Mouse (Mus musculus) olfactory bulb, adult 2 months (tissue): Measurements from ENCODE around the gene Abca4. TPM values are rescaled to one million over a fixed set of nuclear protein-coding genes. Genes with fewer than 3 reads are reported as not detected.
A peak's percentile ranks its signal among the peaks of the same experiment; 100 is the strongest.
"Not testable (repeated sequence)": the region's sequence is repeated elsewhere in the genome, so short reads cannot be mapped to it uniquely, and the experiment has no call there.

Source experiments
- H3K27ac ChIP-seq: fragments of 200-500 bp; 2 replicates; pipeline ENCODE4 v1.5.1; 2012; ENCODE audit warnings: low read depth, low read length; ENCODE audit not compliant: insufficient read depth
- H3K4me1 ChIP-seq: fragments of 200-500 bp; 2 replicates; pipeline ENCODE4 v1.6.1; 2012; ENCODE audit warnings: low read length; ENCODE audit not compliant: control insufficient read depth, insufficient read depth
- H3K4me3 ChIP-seq: fragments of 200-500 bp; 2 replicates; pipeline ENCODE4 v1.5.1; 2012; ENCODE audit warnings: mild to moderate bottlenecking, low read depth, low read length, moderate library complexity; ENCODE audit not compliant: insufficient read depth
- CTCF ChIP-seq: fragments of 200-500 bp; IDR thresholded peaks from 2 replicates; pipeline ENCODE4 v1.5.1; 2012; ENCODE audit warnings: low read depth, mild to moderate bottlenecking, low read length, moderate library complexity; ENCODE audit not compliant: insufficient read depth
- POLR2A ChIP-seq: fragments of 200-500 bp; IDR thresholded peaks from 2 replicates; pipeline ENCODE4 v1.6.1; 2012; ENCODE audit warnings: mild to moderate bottlenecking, low read depth, low read length, moderate library complexity; ENCODE audit not compliant: insufficient read depth
- WGBS: fragments of 180-500 bp; shearing (Covaris S2); methylation state at CpG from one replicate; pipeline ENCODE4 v1.1.7; 2018; 5-methylcytosine and 5-hydroxymethylcytosine counted together
- polyA plus RNA-seq: library from polyadenylated mRNA; stranded (reverse); fragments of >200 nt; gene quantifications from 2 replicates; pipeline ENCODE4 v1.2.4, GENCODE M21; 2012; ENCODE audit warnings: low replicate concordance; ENCODE audit not compliant: missing spikeins, insufficient read depth, insufficient read length

The Abca4 gene
- polyA plus RNA-seq, 1 experiment, result not detected

DNA sequence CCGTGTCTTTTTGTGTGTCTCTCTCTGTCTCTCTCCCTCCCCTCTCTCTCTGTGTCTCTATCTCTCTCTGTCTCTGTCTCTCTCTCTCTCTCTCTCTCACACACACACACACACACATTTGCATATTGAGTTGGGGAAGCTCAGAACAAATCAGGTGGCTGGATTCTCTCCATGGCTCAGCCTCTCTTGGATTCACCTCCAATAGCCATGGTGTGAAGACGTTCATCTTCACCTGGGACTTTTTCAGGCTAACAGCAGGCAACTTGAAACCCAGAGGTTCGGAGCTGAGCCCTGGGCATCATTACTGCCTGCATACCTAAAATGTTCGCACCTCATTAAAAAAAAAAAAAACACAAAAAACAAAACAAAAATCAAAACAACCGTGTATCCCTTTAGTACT lies 29.4 kb downstream of the Abca4 start:
- Histone ChIP-seq H3K4me3 (no peak overlapping the region), H3K4me1 (peaks cover 14% of the 10 kb centered on the region), H3K27ac (no peak overlapping the region)
- TF ChIP-seq POLR2A, result no peak
- TF ChIP-seq CTCF, result no peak
- 83% methylated on average over 5 of the region's 5 CpGs for WGBS

DNA sequence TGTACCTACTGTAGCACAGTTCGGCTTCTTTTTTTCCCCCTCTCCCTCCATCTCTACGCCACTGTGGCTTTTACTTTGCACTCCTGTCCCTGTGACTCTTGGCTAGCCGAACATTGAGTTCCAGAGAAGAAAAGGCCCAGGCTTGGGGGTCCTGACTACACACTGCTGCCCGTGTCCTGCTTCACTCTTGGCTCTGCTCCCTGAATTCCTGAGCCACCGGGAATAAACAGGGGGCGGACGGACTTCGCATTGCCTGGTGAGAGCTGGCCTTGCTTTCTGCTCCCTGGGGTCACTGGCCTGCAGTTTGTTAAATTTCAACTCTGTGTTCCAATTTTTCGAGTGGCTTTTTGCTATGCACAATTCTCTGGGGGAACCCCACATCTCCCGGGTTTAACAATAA lies 30.1 kb downstream of the Abca4 start:
- peaks cover 14% of the 10 kb centered on the region for H3K4me1 ChIP-seq
- TF ChIP-seq POLR2A (no peak), CTCF (no peak)
- H3K27ac ChIP-seq, result peak overlapping the region; percentile 64
- whole genome bisulfite sequencing, result 42% methylated on average over 10 of the region's 10 CpGs
- no peak overlapping the region for H3K4me3 ChIP-seq

DNA sequence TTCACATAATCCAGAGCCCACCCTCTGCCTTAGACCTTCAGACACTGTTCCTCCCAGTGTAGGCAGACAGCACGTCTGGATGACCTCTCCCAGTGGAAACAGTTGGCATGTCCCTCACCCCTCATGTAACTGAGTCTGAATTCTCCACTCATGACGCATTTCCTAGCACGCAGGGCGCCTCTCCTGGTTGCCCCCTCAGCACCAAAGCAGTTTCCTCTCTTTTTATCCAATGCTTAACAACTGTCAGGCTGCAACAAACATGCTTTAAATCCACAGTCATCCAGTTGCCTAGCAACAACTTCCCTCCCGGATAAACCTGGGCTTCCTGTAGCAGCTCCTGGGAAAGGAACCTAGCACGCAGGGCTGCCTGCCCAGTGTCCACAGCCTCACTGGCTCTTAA lies 33.9 kb downstream of the Abca4 start:
- TF ChIP-seq CTCF (no peak), POLR2A (no peak)
- peaks cover 12% of the 10 kb centered on the region for H3K4me1 ChIP-seq
- 50% methylated on average over 6 of the region's 6 CpGs for WGBS
- H3K4me3 ChIP-seq, result no peak overlapping the region
- no peak overlapping the region for H3K27ac ChIP-seq

DNA sequence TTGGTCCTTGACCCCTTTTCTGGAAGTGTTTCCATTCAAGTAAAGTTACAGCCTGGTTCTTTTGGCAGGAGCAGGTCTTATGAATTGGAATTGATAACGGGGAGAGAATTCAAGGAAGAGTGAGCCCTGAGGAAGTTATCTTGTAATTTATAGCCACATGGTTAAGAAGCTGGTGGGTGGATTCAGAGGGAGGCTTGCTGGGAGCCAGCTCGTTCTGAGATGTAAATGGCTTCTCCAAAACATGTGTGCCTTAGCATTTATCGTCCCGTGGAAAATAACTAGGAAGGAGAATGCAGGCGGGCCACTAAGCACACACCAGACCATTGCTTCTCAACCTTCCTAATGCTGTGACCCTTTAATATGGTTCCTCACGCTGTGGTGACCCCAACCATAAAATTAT lies 34.9 kb downstream of the Abca4 start:
- Histone ChIP-seq H3K4me3 (no peak overlapping the region), H3K4me1 (peaks cover 8% of the 10 kb centered on the region), H3K27ac (no peak overlapping the region)
- TF ChIP-seq POLR2A (no peak), CTCF (no peak)
- 56% methylated on average over 6 of the region's 6 CpGs for WGBS

DNA sequence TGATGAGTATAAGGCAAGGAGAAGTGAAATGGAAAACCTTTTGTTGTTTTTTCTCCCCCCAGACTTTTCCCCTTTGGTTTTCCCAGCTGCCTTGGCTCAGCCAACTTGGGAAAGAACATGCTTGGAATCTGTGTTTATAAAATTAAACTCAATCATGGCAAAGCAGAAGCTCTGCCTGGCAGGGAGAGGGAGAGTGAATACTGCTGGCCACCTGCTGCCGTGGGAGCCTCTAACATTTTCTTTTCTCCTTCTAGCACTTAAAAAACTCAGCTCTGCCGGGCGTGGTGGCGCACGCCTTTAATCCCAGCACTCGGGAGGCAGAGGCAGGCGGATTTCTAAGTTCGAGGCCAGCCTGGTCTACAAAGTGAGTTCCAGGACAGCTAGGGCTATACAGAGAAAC lies 37.4 kb downstream of the Abca4 start:
- WGBS, result 85% methylated on average over 8 of the region's 8 CpGs
- H3K27ac ChIP-seq, H3K4me1 ChIP-seq, H3K4me3 ChIP-seq: not testable (repeated sequence)

DNA sequence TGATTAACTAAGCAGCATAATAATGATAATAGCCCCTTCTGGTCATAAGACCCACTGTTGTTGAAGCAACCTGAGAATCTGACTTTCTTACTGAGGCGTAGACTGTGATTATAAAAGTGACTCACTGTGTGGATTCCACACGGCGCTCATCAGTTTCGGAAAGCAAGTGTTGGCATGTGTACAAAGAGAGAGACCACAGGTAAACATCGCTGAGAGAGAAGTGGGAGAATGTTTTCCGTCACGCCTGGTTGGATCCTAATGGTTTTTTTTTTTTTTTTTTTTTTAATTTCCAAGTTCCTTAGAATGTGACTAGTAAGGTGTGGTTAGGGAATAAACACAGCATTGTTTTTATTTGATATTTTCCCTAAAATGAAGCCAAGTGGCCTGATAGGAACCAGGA lies 38.1 kb downstream of the Abca4 start:
- Histone ChIP-seq H3K4me3 (no peak overlapping the region), H3K27ac (no peak overlapping the region), H3K4me1 (peaks cover 8% of the 10 kb centered on the region)
- 75% methylated on average over 7 of the region's 7 CpGs for WGBS
- no peak for TF ChIP-seq CTCF
- no peak for TF ChIP-seq POLR2A

DNA sequence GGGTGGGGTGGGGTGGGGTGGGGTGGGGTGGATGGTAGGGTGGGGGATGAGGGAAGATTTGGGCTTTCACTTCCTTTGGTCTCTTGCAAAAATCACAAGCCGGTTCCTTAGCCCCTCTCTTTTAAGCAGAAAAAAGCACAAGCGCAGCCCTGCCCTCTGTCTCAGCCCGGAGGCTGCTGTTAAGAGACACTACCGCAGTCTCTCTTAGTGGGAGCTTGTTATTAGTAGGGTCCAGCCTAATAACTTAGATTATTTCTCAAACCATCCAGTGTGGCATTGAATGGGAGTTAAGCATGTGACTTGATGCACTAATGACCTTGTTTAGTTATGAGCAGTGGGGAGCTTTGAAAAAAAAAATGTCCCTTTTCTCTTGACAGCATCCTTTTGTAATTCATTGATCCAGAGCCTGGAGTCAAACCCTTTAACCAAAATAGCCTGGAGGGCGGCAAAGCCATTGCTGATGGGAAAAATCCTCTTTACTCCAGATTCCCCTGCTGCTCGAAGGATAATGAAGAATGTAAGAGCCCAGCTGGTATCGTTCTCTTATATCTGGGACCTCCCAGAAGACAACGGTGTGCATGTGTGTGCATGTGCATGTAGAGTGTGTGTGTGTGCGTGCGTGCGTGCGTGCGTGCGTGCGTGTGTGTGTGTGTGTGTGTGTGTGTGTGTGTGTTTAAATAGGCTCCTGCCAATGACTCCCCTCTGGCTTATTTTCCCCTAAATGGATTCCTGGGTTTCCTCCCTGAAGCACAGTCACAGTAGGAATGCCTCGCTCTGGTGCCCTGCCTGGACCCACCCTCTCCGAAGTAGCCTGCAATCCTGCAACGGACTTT lies 41.1 kb downstream of the Abca4 start:
- TF ChIP-seq POLR2A (no peak), CTCF (no peak)
- H3K4me3 ChIP-seq, result no peak overlapping the region
- peaks cover 3% of the 10 kb centered on the region for H3K4me1 ChIP-seq
- WGBS, result 37% methylated on average over 18 of the region's 18 CpGs
- H3K27ac ChIP-seq, result no peak overlapping the region

DNA sequence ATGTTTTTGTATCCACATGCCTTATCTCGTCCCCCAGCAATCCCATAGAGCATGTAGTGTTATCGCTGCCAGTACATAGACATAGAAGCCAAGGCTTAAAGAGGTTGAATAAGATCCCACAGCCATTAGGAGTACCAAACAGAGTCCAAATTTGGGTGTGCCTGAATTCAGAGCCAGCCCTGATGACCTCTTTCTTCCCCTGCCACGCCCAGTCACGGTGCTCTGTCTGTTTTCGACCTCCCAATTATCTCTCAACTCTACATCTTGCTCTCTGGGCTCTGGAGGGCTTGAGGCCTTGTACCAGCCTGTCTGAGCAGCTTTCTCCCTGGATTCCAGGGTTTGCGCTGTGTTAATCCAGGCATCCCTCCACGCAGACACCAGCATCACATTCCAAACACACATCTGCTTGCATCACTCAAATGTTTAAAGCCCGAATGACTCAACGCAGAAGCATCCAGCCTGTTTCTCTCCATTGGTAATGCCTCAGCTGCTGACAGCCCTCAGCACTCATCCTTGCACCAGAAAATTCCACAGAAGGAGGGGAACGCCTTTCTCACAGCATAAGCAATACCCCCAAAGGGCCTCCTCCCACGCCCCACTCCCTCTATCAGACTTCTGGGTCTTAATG lies 43.9 kb downstream of the Abca4 start:
- H3K27ac ChIP-seq, result no peak overlapping the region
- 87% methylated on average over 11 of the region's 11 CpGs for WGBS
- no peak for TF ChIP-seq CTCF
- no peak for TF ChIP-seq POLR2A

DNA sequence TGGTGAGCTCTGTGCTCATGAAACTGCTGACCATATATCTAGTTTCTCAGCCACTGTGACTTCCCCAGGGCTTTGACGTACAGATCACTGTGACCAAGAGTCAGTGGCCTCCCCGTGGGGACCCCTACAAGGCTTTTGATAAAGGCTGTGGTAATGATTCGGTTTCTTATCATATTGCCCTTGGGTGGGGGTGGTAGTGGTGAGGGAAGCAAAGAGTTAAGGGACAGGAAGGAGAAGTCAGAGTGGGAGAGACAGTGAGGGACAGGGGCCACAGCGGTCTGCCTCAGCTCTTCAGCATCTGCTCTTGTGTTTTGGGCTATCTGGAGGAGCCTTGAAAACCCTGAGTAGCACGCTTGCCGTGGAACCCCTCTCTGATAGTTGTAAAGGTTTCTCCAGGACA lies 46.1 kb downstream of the Abca4 start:
- TF ChIP-seq POLR2A (no peak), CTCF (no peak)
- Histone ChIP-seq H3K4me1 (no peaks in the 10 kb centered on the region; the same call in 1 of the 2 replicates), H3K4me3 (no peak overlapping the region), H3K27ac (no peak overlapping the region)
- WGBS, result 91% methylated on average over 6 of the region's 6 CpGs

More for the DNA sequence above, 43.9 kb downstream of the Abca4 start:
- H3K4me3 ChIP-seq, result no peak overlapping the region
- H3K4me1 ChIP-seq, result peaks cover 3% of the 10 kb centered on the region
